Mouse (Mus musculus): ENCODE data around the gene Lrrc3b. TPM values are rescaled to one million over a fixed set of nuclear protein-coding genes. Genes with fewer than 3 reads are reported as not detected.

The Lrrc3b gene
- not detected for polyA plus RNA-seq (2017; shearing (Covaris generic))

DNA sequence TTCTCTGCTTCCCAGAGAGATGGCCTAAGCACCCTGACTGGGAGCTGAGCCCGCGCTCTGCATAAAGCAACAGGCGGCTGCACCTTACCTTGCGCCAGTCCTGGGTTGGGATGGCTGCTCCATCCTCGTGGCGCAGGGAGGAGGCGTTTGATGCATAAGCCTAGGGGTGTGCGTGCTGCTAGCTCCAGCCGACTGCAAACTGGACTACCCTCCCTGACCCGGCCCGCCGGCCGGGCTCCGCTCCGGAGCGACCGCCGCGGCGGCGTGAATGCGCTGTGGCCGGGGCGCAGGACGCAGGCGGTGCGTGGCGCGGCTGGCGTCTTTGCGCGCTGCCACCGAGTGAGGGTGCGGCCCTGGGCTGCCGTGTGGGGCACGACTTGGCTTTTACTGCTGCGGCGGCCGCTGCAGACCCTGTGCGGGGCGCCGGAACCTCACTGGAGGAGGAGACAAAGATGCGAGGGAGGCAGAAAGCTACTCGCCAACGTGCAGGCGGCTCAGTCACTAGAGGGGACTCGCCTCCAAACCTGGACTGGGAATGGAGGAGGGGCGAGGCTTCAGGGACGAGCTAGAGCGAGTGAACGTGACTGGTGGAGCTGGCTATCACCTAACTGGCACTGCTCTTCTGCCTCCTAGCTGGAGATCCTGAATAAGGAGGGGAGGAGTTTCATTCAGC lies at the start of gene Lrrc3b:
Gene Lrrc3b, minus strand, starts transcription at position 503 of the 673 bp plus-strand sequence.

Data from effector memory CD4-positive, alpha-beta T cell, adult 7 months (primary cell).